Mouse (Mus musculus): ENCODE results near the gene Sh2d5. TPM values are rescaled to one million over a fixed set of nuclear protein-coding genes. Genes with fewer than 3 reads are reported as not detected.

The Sh2d5 gene
- total RNA-seq, 2 experiments from 2014 or later = 46.8 to 47.1 TPM

Other genes with a start within 250 kb of the Sh2d5 start
- gene Hp1bp3, start 34.1 kb upstream of the Sh2d5 start, total RNA-seq (2021) = 100 to 1,000 TPM; 167 to 170 TPM
- gene Kif17, start within 50 bp of the Sh2d5 start, total RNA-seq (2021) = 10 to 100 TPM; 19.0 to 19.8 TPM
- 100 to 1,000 TPM in 1 of 2 experiments, 10 to 100 TPM in 1; 92.3 to 104 TPM for gene Ddost, start 54.3 kb downstream of the Sh2d5 start, total RNA-seq (2021)
- gene Pink1, start 75.9 kb downstream of the Sh2d5 start, total RNA-seq (2021) = 100 to 1,000 TPM; 222 to 256 TPM
- gene Cda, start 117.6 kb downstream of the Sh2d5 start, total RNA-seq (2021) = 1 to 10 TPM; 1.9 to 3.1 TPM
- 10 to 100 TPM; 28.7 to 31.0 TPM for gene Fam43b, start 146.1 kb downstream of the Sh2d5 start, total RNA-seq (2021)
- gene Mul1, start 184.3 kb downstream of the Sh2d5 start, total RNA-seq (2021) = 10 to 100 TPM; 57.7 to 57.8 TPM
- 100 to 1,000 TPM; 348 to 359 TPM for gene Camk2n1, start 203.9 kb downstream of the Sh2d5 start, total RNA-seq (2021)